Mouse (Mus musculus) spleen, postnatal 10 days (tissue): Measurements from ENCODE around the gene Tor1aip2.

ENCODE experiments used
- DNase-seq, 2 experiments: peaks; one replicate each; pipeline ENCODE4 v3.0.0; 2021 to 2022; ENCODE audit warnings: low spot score in 2 of 2

Tor1aip2 gene

GRCm38 (mm10) chr1:156111090-156111489 is 75.9 kb downstream of the Tor1aip2 start:
- no peak for DNase-seq

- DNase-seq: no peak
Observed at GRCm38 (mm10) chr1:156111728-156112127, 76.5 kb downstream of the Tor1aip2 start.

- no peak for DNase-seq
Observed at GRCm38 (mm10) chr1:156112142-156112541, 76.9 kb downstream of the Tor1aip2 start.

- DNase-seq: no peak
Observed at GRCm38 (mm10) chr1:156113884-156114499, 78.8 kb downstream of the Tor1aip2 start.

- DNase-seq: no peak
Observed at GRCm38 (mm10) chr1:156116770-156117169, 81.6 kb downstream of the Tor1aip2 start.
